Mouse (Mus musculus) brain, embryonic 14.5 days (tissue): Measurements from ENCODE around the gene Fpr1.

ENCODE experiments used
- CTCF ChIP-seq: fragments of 200-500 bp; IDR thresholded peaks from 2 replicates; pipeline ENCODE4 v1.5.1; 2012; ENCODE audit warnings: inconsistent platforms, mild to moderate bottlenecking, moderate library complexity, borderline replicate concordance; ENCODE audit not compliant: insufficient read depth, insufficient read length; ENCODE audit errors: extremely low read depth
- POLR2A ChIP-seq: fragments of 200-500 bp; IDR thresholded peaks from 2 replicates; pipeline ENCODE4 v1.6.1; 2012; ENCODE audit warnings: mild to moderate bottlenecking, inconsistent platforms, borderline replicate concordance; ENCODE audit not compliant: poor library complexity, insufficient read depth, insufficient read length, severe bottlenecking; ENCODE audit errors: extremely low read depth

DNA sequence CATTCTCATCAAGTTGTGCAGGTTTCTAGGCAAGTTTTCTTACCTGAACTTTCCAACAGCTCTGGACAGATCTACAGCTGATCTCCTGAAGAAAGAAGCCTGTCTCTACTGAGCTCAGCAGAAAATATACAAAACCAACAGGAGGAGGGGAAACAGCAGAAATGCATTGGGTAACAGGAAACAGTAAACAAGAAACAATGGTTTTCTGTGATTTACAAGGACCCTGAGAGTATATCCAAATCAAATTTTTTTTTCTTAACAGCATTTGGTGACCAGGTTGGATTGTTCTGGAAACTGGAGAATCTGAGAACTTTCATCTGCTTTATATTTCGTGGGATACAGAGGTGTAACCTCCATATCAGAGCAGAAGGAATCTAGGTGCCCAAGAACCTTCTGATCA, at the start of gene Fpr1:
- TF ChIP-seq CTCF (no peak), POLR2A (no peak)
